Mouse (Mus musculus) layer of hippocampus, postnatal 36 days (tissue): ENCODE measurements around the gene Gm2a. TPM values are rescaled to one million over a fixed set of nuclear protein-coding genes. Genes with fewer than 3 reads are reported as not detected.
A peak's percentile ranks its signal among the peaks of the same experiment; 100 is the strongest.
"Not testable (repeated sequence)": the region's sequence is repeated elsewhere in the genome, so short reads cannot be mapped to it uniquely, and the experiment has no call there.

Experiments used
- DNase-seq, 2 experiments: peaks; one replicate each; pipeline ENCODE4 v3.0.0; 2022
- total RNA-seq, 2 experiments: library from RNA; stranded (reverse); gene quantifications; 2 replicates each; pipeline ENCODE4 v1.2.3; 2021

Gm2a gene
- 10 to 100 TPM; 33.7 to 34.1 TPM for total RNA-seq

GRCm38 (mm10) chr11:55097463-55098188, at the start of gene Gm2a:
Gene Gm2a (plus strand): TSS chr11:55098115.
- DNase-seq: peak; percentile 92 to 94

- DNase-seq: no peak
Measured at GRCm38 (mm10) chr11:55050837-55051510, 46.9 kb upstream of the Gm2a start.

DNA sequence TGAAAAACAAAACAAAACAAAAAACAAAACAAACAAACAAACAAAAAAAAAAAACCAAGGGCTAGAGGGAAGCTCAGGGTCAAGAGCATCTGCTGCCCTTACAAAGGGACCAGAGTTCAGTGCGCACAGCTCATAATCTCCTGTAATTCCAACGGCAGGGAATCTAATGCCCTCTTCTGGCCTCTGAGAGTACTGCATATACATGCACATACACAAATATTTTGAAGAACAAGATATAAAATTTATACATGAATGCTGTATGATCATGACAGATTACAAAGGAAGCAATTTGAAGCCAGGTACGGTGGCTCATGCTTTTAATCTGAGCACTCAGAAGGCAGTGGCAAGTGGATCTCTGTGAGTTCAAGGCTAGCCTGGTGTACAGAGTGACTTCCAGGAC, 40.4 kb upstream of the Gm2a start:
- DNase-seq: no peak

- no peak for DNase-seq
Measured at GRCm38 (mm10) chr11:55060802-55061201, 37.1 kb upstream of the Gm2a start.

DNA sequence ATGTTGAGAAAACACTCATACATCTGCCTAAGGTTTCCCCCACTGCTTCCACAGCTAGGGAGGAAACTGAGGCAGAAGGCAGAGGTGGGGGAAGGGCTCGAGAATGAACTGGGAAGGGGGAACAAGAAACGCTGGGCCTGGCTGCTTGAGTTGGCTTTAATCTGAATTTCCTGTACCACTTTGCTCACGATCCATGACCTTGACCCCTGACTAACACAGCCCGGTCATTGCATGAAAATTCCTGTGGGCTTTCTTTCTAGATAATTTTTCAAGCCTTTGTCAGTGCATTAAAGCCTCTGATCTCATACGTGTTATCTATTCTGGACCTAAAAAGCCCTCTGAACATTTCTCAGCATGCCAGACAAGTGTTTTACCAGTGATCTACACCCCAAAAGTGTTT, 35.1 kb upstream of the Gm2a start:
- DNase-seq: no peak

- DNase-seq: no peak
Measured at GRCm38 (mm10) chr11:55066921-55067320, 31.0 kb upstream of the Gm2a start.

GRCm38 (mm10) chr11:55069023-55069422, 28.9 kb upstream of the Gm2a start:
- no peak for DNase-seq

GRCm38 (mm10) chr11:55071344-55071743, 26.6 kb upstream of the Gm2a start:
- no peak for DNase-seq

DNA sequence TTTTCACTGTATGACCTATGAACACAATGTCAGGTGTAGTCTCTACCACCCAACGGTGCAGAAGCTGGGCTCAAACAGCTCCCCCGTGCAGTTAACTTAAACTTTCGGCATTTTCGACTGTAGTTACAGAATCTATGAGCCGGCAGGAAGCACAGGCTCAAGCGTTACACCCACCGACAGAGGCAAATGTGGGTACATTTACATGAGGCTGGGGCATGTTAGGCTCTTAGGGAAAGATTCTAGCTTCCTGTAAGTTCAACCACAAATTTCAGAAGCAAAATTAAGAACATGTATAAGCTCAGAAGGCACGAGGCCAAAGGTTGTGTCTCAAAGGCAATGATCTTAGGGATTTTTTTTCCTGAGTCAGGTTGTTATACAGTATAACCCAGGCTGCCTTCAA, 25.4 kb upstream of the Gm2a start:
- DNase-seq: no peak

GRCm38 (mm10) chr11:55073191-55073590, 24.7 kb upstream of the Gm2a start:
- no peak for DNase-seq

DNA sequence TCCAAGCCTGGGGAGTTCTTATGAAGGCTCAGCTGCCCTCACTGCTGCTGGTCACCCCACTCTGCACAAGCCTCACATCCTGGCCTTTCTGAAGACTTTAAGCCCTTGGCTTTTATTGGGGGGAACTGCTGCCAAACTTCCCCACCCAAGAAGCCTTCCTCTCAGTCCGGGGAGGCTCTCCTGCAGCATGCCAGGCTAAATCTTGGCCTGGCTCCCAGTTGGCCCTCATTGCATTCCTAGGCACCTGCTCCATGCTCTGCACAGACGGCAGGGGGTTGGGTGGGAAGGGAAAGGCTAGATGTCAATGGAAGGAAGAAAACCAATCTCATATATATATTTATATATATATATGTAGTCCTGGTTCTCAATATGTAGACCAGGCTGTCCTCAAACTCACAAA, 22.3 kb upstream of the Gm2a start:
- DNase-seq: no peak

DNA sequence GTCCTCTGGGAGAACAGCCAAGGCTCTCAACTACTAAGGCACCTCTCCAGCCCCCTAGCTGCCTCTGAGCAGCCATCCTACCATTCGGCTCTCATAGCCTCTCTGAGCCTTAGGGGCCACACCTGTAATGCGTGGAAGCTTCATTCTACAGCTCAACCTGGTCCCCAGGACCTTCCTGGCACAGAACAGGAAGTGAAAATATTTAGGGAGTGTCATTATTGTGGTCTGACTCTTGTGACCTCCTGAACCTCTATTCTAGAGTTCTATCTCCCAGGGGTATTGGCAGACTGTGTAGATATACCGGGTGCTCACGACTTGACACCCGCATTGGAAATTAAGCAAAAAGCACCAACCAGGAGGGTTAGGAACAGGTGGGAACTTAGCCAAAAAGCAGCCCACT, 21.7 kb upstream of the Gm2a start:
- no peak for DNase-seq

DNA sequence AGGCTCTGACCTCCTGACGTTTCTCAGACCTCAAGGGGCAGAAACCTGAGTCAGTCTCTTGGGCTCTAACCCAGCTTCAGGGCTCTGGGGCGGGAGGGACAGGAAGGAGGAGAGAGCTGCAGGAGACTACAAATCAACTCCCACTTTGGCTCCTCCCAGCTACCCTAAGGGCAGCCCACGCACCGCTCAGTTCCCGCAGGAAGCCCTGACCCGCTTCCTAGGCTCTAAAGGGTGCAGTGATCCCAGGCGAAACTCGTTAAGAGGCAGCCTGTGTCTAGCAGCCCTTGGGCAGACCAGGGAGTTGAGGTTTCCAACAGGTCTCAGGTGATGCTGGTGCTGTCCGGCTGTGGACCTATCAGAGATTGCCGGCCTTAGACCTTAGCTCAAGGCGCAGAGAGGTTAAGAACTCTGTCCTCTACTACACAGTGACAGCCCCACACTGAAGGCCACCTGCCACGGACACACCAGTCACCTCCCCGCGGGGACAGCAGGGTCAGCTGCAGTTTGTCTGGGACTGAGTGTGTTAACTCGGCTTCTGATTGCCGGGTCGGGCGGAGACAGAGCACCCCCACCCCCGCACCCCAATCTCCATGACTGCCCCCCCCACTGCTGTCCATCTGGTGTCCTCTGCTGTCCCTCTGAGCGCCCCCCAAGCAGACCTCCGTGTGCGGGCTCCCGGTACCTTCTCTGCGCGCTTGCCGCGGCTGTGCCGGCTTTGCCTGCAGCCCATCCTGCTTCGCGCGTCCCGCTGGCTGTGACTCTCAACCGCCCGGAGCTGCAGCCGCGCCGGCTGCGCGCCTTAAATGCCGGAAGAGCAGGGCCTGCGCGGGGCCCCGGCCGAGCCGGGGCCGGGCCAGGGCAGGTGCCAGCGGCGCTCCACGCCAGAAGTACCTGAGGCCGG, 20.3 kb upstream of the Gm2a start, which contains the start of gene Ccdc69:
Ccdc69 (minus strand) TSS at position 801 of the 901 bp plus-strand sequence.
- peak in 1 of 2 experiments; percentile 11 for DNase-seq

GRCm38 (mm10) chr11:55078502-55078901, 19.4 kb upstream of the Gm2a start:
- no peak for DNase-seq

GRCm38 (mm10) chr11:55079180-55079579, 18.7 kb upstream of the Gm2a start:
- DNase-seq: no peak

GRCm38 (mm10) chr11:55081206-55081605, 16.7 kb upstream of the Gm2a start:
- DNase-seq: no peak

- no peak for DNase-seq
Measured at GRCm38 (mm10) chr11:55084629-55085028, 13.3 kb upstream of the Gm2a start.

DNA sequence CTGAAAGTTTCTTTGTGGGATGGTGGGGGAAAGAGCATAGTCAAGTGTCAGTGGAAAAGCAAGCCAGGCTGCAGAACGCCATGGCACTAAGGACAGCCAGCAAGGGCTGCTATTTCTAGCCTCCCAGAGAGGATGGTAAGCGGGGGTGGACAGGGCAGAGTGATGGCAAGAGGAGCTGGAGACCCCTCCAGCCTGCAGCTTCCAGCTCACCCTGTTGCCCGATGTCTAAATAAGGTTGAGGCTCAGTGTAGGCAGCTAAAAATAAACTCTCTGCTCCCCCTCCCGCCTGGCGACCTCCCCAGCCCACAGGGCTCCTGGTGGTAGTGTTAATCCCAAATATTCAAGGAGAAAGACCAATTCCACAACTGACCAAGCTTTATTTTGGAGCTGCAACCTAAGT, 12.5 kb upstream of the Gm2a start:
- no peak for DNase-seq

GRCm38 (mm10) chr11:55087006-55087405, 10.9 kb upstream of the Gm2a start:
- peak; percentile 50 to 58 for DNase-seq

DNA sequence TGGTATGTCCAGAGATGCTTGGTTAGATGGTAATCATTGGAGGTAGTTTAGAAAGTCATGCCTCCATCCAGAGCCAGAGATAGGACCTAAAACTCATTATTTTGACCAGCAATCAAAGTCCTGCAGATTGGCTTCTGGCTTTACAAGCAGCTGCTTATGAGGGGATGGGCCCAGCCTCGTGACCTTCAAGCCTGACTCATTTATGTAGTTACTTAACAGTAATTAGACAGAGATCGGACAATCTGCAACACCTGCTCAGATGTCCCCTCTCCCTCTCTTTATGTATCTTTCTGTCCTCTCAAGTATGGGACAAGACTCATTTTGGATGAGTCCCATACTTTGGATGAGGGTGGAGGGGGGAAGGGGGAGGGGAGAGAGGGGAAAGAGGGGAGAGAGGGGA, 8.0 kb upstream of the Gm2a start:
- DNase-seq: no peak

GRCm38 (mm10) chr11:55093096-55093495, 4.8 kb upstream of the Gm2a start:
- DNase-seq: no peak

DNA sequence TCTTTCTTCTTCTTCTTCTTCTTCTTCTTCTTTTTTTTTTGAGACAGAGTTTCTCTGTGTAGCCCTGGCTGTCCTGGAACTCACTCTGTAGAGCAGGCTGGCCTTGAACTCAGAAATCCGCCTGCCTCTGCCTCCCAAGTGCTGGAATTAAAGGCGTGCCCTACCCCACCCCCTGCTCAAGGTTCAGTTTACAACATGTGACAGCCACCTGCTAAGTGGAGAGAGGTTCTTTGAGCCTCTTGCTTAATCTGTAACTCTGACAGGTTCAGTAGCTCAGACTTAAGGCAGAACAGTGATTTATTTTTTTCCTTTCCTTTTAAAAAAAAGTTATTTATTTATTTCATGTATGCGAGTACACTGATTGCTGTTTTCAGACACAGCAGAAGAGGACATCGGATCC, 1.6 kb upstream of the Gm2a start:
- not testable (repeated sequence) for DNase-seq
